Mouse (Mus musculus) liver, postnatal 0 days (tissue): Measurements from ENCODE around the gene Sos2. TPM values are rescaled to one million over a fixed set of nuclear protein-coding genes. Genes with fewer than 3 reads are reported as not detected.
"Not testable (repeated sequence)": the region's sequence is repeated elsewhere in the genome, so short reads cannot be mapped to it uniquely, and the experiment has no call there.

Source experiments
- ATAC-seq: fragments of 200-750 bp; cut with Nextera tagmentation; 2 replicates; pipeline ENCODE4 v1.8.0; 2017; ENCODE audit warnings: mild to moderate bottlenecking, moderate library complexity
- DNase-seq: peaks from one replicate; pipeline ENCODE4 v3.0.0-alpha.2; 2016
- H3K27ac ChIP-seq: fragments of 300-500 bp; sonication (generic); 2 replicates; pipeline ENCODE4 v1.5.1; 2014; ENCODE audit warnings: antibody characterized with exemption, moderate library complexity, mild to moderate bottlenecking, low read depth
- H3K27me3 ChIP-seq: fragments of 300-500 bp; sonication (generic); 2 replicates; pipeline ENCODE4 v1.6.1; 2014; ENCODE audit warnings: low read length, control low read depth, mixed read lengths; ENCODE audit not compliant: insufficient read depth
- H3K36me3 ChIP-seq: fragments of 300-500 bp; sonication (generic); replicated peaks from 2 replicates; pipeline ENCODE4 v1.6.1; 2014; ENCODE audit warnings: mild to moderate bottlenecking, control low read depth, low read length, moderate library complexity, mixed read lengths; ENCODE audit not compliant: insufficient read depth
- H3K4me1 ChIP-seq: fragments of 300-500 bp; sonication (generic); 2 replicates; pipeline ENCODE4 v1.6.1; 2014; ENCODE audit warnings: antibody characterized with exemption, mild to moderate bottlenecking, control low read depth; ENCODE audit not compliant: insufficient read depth
- H3K4me2 ChIP-seq: fragments of 300-500 bp; sonication (generic); 2 replicates; pipeline ENCODE4 v1.6.1; 2014; ENCODE audit warnings: low read depth, mild to moderate bottlenecking, low read length, moderate library complexity, mixed read lengths
- H3K4me3 ChIP-seq: fragments of 300-500 bp; sonication (generic); 2 replicates; pipeline ENCODE4 v1.5.1; 2014; ENCODE audit warnings: low read depth, low read length
- H3K9ac ChIP-seq: fragments of 300-500 bp; sonication (generic); replicated peaks from 2 replicates; pipeline ENCODE4 v1.6.1; 2014; ENCODE audit warnings: mild to moderate bottlenecking, moderate library complexity
- H3K9me3 ChIP-seq: fragments of 300-500 bp; sonication (generic); 2 replicates; pipeline ENCODE4 v1.6.1; 2016; ENCODE audit warnings: mild to moderate bottlenecking, control low read depth, low read length, mixed read lengths
- CTCF ChIP-seq: sonication (generic); IDR thresholded peaks from 2 replicates; pipeline ENCODE4 v1.5.1; 2016; ENCODE audit warnings: antibody characterized with exemption, low read depth
- EP300 ChIP-seq: IDR thresholded peaks from 2 replicates; pipeline ENCODE4 v1.6.1; 2016; ENCODE audit warnings: antibody characterized with exemption, low read depth, mild to moderate bottlenecking
- WGBS: fragments of 180-500 bp; shearing (Covaris S2); extraction: QIAGEN DNeasy Blood & Tissue Kit; methylation state at CpG from one replicate; pipeline ENCODE4 v1.1.7; 2014; ENCODE audit not compliant: insufficient replicate concordance; 5-methylcytosine and 5-hydroxymethylcytosine counted together
- polyA plus RNA-seq: library from polyadenylated mRNA; unstranded; fragments of >200 nt; fragmentation: Nextera tagmentation; extraction: Ambion mirVana; gene quantifications from 2 replicates; pipeline ENCODE4 v1.2.1, GENCODE M21; 2015

Gene Sos2
- polyA plus RNA-seq, 1 experiment from 2014 or later: 3.5 TPM

DNA sequence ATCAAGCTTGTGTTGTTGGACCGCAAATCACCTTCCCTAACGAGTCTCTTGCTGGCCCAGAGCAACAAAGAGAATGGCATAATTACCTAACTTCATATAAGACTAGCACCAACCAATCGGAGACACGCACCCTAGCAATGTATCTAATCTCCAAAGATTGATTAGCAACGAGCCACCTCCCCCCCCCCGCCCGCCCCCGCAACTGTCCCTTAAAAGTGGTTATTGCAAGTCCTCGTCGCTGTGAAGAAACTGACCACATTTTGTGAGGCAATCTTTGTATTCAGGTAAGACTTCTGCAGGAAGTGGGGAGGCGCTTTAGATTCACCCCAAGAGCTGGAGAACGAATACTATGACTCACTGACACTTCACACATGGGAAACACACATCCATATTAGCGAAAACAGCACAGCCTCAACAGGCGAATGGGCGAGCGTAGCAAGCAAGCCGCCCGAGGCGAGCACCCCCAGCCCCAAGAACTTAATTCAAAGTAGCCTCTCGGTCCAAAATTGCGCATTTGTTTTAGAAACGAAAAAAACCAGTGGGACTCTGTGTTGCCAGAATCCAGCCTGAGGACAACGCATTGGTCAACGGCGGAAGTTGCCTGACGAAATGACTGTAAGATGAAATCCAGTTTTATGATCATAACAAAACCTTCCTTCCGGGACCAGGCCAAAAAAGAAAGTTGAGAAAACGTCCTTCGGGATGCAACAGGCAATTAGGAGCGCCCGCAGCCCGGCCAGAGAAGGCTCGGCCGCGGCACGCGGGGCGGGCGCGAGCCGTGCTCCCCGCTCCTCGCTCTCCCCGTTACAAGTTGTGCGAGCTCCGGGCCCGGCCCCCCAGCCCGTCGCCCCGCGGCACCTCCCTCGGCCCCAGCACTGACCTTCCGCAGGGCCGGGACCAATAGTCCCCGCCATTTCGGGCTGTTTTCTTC lies 752 bp downstream of the Sos2 start:
- no peaks in the 10 kb centered on the region for H3K9me3 ChIP-seq
- H3K4me2 ChIP-seq: peak overlapping the region; percentile 74
- H3K4me1 ChIP-seq: peaks cover 17% of the 10 kb centered on the region
- peak; percentile 65 for DNase-seq
- H3K27me3 ChIP-seq: no peaks in the 10 kb centered on the region
- TF ChIP-seq EP300 (peak; percentile 21; the same call in 1 of the 2 replicates), CTCF (no peak)
- H3K36me3 ChIP-seq: no peaks in the 10 kb centered on the region
- peak overlapping the region; percentile 99 for H3K27ac ChIP-seq
- peak overlapping the region; percentile 87 for H3K4me3 ChIP-seq
- peak; percentile 39 for ATAC-seq
- H3K9ac ChIP-seq: peak overlapping the region; percentile 96
- 1% methylated on average over 50 of the region's 56 CpGs for WGBS

DNA sequence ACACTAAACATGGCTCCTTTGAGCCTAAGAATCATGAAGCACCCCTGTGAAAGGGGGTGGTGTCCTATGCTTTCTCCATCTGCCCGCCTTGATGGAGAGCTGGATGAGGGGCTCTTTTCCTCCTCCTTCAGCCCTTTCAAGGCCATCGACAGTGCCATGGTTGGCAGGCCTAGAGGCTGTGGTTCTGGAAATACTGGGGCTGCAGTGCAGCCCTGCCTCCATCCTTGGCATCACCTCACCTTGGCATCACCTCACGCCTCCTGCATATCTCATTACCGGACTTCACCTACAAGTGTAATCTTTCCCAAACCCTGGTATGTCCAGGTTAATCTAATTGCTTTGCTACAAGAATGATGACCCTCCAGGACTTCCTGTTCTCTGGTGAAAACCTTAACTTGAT lies 5.5 kb downstream of the Sos2 start:
- Histone ChIP-seq H3K4me2 (no peak overlapping the region), H3K4me3 (no peak overlapping the region), H3K27ac (no peak overlapping the region), H3K36me3 (no peaks in the 10 kb centered on the region), H3K9me3 (no peaks in the 10 kb centered on the region), H3K27me3 (no peaks in the 10 kb centered on the region), H3K9ac (no peak overlapping the region), H3K4me1 (peaks cover 17% of the 10 kb centered on the region)
- WGBS: 88% methylated on average over 4 of the region's 4 CpGs
- no peak for DNase-seq
- TF ChIP-seq CTCF (no peak), EP300 (no peak)
- no peak for ATAC-seq

DNA sequence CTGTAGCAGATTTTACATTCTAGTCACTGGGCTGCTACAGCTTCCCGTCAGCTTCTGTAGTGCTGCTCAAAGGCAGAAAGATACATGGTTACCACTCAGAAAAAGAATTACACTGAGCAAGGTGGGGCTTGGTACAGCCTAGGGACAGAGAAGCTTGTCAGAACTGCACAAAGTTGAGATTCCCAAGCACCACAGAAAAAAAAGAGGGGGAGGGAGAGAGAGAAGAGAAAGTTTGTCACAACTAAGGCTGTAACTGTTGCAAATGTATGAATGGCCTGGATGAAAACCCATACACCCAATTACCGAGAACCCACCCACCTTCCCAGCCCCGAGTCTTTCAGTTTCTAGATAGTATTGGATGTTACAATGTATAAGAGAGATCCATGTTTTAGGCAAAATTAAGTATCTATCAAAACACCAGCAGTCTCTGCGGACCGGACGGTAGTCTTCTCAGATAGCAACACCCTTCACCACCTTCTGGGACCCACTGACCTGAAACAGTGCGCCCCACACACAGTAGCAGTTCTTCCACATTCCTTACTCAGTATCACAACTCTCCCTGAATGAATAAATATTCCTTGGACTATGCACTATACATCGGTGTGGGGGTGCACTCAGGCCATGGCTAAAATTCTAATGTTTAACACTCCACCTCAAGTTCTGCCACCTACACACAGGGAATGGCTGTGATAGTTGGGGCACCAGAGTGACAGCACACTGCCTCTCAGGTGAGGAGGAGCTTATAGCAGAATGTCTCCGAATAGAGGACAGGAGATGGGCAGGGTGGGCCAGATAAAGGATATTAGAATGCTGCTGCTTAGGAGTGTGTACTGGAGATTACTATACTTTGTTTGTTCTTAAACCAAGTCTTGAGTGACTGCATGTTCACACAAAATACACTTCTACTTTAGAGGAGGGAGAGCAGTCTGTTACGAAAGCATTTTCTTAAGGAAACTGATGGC lies 6.8 kb downstream of the Sos2 start:
- Histone ChIP-seq H3K36me3 (no peaks in the 10 kb centered on the region), H3K27ac (no peak overlapping the region), H3K4me2 (no peak overlapping the region), H3K9me3 (no peaks in the 10 kb centered on the region), H3K9ac (no peak overlapping the region), H3K27me3 (no peaks in the 10 kb centered on the region), H3K4me1 (peaks cover 13% of the 10 kb centered on the region), H3K4me3 (no peak overlapping the region)
- ATAC-seq: no peak
- 83% methylated on average over 10 of the region's 10 CpGs for WGBS
- TF ChIP-seq CTCF: no peak
- TF ChIP-seq EP300: no peak
- no peak for DNase-seq

- Histone ChIP-seq H3K27ac (no peak overlapping the region), H3K4me2 (no peak overlapping the region), H3K36me3 (no peaks in the 10 kb centered on the region), H3K9me3 (no peaks in the 10 kb centered on the region), H3K4me1 (peaks cover 10% of the 10 kb centered on the region), H3K4me3 (no peak overlapping the region), H3K9ac (no peak overlapping the region), H3K27me3 (no peaks in the 10 kb centered on the region)
- TF ChIP-seq EP300: no peak
- TF ChIP-seq CTCF: no peak
- no peak for DNase-seq
- no peak for ATAC-seq
- 60% methylated on average over 1 of the region's 1 CpGs for WGBS
These were observed 7.5 kb downstream of the Sos2 start for GRCm38 (mm10) chr12:69674176-69674575.

- TF ChIP-seq CTCF (no peak), EP300 (no peak)
- Histone ChIP-seq H3K4me2 (no peak overlapping the region), H3K27ac (no peak overlapping the region), H3K27me3 (no peaks in the 10 kb centered on the region), H3K9me3 (no peaks in the 10 kb centered on the region), H3K9ac (no peak overlapping the region), H3K4me1 (no peaks in the 10 kb centered on the region), H3K36me3 (0 out of 2 replicates have a peak, but pooled peaks cover 2% of the 10 kb centered on the region), H3K4me3 (no peak overlapping the region)
- 92% methylated on average over 5 of the region's 5 CpGs for WGBS
- ATAC-seq: no peak
- no peak for DNase-seq
These were observed 14.9 kb downstream of the Sos2 start for GRCm38 (mm10) chr12:69666721-69667120.

DNA sequence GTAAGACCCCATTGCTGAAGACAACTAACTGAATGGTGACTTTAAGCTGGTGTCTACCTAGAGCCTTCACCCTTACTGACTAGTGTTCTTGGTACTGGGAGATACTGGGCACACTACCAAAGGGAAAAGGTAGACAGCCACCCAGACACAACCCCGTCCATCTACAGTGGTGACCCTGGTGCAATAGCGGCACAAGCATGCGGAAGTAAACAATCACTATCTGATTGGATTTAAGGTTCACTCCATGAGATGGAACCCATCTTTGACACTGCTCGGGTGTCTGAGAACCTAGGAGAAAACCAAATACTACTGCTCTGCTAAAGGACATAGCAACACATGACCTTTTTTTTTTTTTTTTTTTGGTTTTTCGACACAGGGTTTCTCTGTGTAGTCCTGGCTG lies 20.0 kb downstream of the Sos2 start:
- Histone ChIP-seq H3K4me1 (no peaks in the 10 kb centered on the region), H3K27ac (no peak overlapping the region), H3K36me3 (0 out of 2 replicates have a peak, but pooled peaks cover 2% of the 10 kb centered on the region), H3K4me2 (no peak overlapping the region), H3K27me3 (no peaks in the 10 kb centered on the region), H3K9ac (no peak overlapping the region), H3K9me3 (no peaks in the 10 kb centered on the region), H3K4me3 (no peak overlapping the region)
- TF ChIP-seq EP300 (no peak), CTCF (no peak)
- ATAC-seq: no peak
- DNase-seq: no peak
- 89% methylated on average over 5 of the region's 5 CpGs for WGBS

- not testable (repeated sequence) for H3K4me2 ChIP-seq, H3K9ac ChIP-seq, H3K4me3 ChIP-seq, H3K9me3 ChIP-seq, H3K36me3 ChIP-seq, H3K4me1 ChIP-seq, H3K27me3 ChIP-seq, H3K27ac ChIP-seq
- DNase-seq (peak; percentile 31), ATAC-seq (peak; percentile 61)
These were observed 27.7 kb downstream of the Sos2 start for GRCm38 (mm10) chr12:69653973-69654372.
